Mouse (Mus musculus): ENCODE data around the gene Pex14. TPM values are rescaled to one million over a fixed set of nuclear protein-coding genes. Genes with fewer than 3 reads are reported as not detected.

Pex14 gene
- 1.3 TPM for polyA plus RNA-seq (2014; fragmentation: Illumina TruSeq; extraction: RNeasy Lipid Tissue Mini Kit (QIAGEN cat#74804); ENCODE audit: low read depth, low replicate concordance)

DNA sequence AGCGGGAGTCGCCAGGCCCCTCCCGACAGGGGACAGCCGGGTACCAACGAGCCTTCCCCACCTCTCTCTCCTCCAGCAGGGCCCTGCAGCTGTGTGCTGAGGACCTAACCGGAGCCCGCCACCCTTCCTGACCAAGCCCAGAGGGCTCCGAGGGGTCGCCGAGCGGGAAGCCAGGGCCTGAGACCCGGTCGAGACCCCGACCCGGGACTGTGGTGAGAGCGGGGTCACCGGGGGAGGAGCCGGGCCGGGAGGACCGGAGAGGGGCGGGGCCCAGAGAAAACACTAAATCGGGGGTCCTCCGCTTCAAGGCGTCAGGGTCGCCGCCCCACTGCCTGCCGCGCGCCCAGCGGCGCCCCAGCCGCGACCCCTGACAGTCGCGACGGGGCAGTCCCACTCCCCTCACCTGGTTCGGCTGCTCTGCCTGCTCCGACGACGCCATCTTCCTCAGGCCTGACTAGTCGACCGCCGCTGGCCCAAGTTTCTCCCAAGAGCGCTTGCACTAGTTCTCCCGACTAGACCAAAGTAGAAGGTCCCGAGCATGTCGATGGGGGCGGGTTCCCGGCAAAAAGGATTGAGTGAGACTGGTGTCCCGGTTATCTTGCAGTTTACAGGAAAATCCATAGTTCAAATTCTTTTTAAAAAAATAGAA, at the start of gene Pex14:
Gene Pex14 (minus strand): TSS at position 508 of the 649 bp plus-strand sequence.

DNA sequence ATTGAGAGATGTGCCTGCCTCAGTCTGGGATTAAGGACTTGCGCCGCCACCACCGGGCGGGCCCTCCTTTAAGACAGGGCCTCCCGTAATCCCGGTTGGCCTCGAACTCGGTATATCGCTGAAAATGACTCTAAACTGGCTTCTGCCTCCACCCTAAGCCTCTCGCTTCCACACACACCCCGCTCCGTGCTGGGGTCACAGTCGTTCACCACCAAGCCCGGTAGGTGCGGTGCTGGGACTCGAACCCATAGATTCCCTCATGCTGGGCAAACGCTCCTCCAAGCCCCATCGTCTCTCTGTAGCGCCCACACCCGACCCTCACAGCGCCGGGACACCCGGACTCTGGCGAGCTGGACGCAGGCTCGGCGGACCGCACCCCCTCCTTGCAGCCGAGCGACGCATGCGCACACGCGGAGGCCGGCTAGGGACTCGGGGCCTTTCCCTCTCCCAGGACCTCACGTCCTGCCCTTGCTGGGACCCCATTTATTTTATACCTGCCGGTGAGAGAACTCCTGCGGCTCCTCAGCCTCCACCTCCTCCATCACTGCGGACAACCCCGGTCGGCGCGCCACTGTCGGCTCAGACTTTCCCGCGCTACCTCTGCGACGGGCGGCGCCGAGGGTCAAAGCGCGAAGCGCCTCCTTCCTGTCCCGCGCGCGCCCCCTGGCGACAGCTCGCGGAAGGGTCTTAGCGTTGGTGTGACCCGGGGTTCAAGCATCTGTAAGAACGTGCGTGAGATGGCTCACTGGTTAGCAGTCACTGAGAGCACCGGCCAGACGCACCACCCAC, 37.5 kb upstream of the Pex14 start, which contains the start of gene Cenps:
Gene Cenps (minus strand): TSS at position 648 of the 789 bp plus-strand sequence.

DNA sequence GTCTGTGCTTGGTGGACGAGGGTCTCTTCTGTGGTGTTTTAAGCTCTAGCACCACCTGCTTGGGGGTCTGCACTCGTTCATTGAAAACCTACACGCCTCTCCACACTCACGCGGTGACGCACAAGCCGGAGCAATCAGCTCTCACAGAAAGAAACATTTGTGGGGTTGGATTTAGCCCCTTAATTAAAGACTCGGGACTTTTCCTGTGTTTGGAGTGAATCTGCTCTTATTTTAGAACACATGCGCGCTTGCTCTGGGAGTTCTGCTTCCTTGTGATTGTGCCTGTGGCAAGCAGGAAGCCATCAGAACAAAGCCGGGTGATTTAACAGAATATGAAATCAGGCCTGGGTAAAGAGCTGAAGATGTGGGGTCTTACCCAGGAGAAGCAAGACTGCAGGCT, 27.0 kb upstream of the Pex14 start, which contains the start of gene Cort:
Gene Cort (minus strand): TSS at position 101 of the 400 bp plus-strand sequence.

DNA sequence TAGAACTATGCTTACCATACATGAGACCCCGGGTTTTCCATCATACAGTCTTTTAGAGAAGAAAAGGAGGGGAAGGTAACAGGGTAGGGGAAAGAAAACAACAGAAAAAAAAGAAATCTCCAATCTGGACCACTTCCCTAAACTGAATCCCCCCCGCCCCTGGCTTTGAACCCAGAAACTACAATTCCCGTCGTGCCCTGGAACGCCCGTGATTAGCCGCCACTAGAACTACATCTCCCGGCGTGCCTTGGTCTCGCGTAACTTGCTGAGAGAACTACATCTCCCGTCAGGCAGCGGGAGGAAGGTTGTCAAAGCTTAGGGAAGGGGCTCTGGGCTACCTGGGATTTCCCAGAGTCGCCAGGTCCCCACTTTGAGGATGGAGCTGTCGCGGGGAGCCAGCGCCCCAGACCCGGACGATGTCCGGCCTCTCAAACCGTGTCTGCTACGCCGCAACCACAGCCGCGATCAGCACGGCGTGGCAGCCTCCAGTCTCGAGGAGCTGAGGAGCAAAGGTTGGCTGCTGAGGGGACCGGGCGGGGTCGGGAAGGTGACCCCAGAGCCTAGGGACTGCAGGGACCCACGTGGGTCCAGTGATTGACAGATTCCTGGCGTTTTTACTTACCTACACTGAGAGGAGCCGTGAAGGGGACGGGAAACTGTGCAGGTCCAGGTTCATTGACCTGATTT, 4.3 kb upstream of the Pex14 start, which contains the start of gene Dffa:
Gene Dffa (plus strand): TSS at position 272 of the 687 bp plus-strand sequence.

Other genes starting within 250 kb of the Pex14 start
- gene Dffa, start 4.3 kb upstream of the Pex14 start, polyA plus RNA-seq (2014; fragmentation: Illumina TruSeq; extraction: RNeasy Lipid Tissue Mini Kit (QIAGEN cat#74804); ENCODE audit: low read depth, low replicate concordance), result 7.3 TPM
- gene Cort, start 26.9 kb upstream of the Pex14 start, polyA plus RNA-seq (2014; fragmentation: Illumina TruSeq; extraction: RNeasy Lipid Tissue Mini Kit (QIAGEN cat#74804); ENCODE audit: low read depth, low replicate concordance), result not detected
- not detected for gene Cenps, start 37.8 kb upstream of the Pex14 start, polyA plus RNA-seq (2014; fragmentation: Illumina TruSeq; extraction: RNeasy Lipid Tissue Mini Kit (QIAGEN cat#74804); ENCODE audit: low read depth, low replicate concordance)
- 17.4 TPM for gene Pgd, start 66.9 kb upstream of the Pex14 start, polyA plus RNA-seq (2014; fragmentation: Illumina TruSeq; extraction: RNeasy Lipid Tissue Mini Kit (QIAGEN cat#74804); ENCODE audit: low read depth, low replicate concordance)
- 47.3 TPM for gene Kif1b, start 207.8 kb upstream of the Pex14 start, polyA plus RNA-seq (2014; fragmentation: Illumina TruSeq; extraction: RNeasy Lipid Tissue Mini Kit (QIAGEN cat#74804); ENCODE audit: low read depth, low replicate concordance)

Measured in kidney, adult 10 weeks (tissue).